Mouse (Mus musculus): ENCODE results near the gene Lmtk3. TPM values are rescaled to one million over a fixed set of nuclear protein-coding genes. Genes with fewer than 3 reads are reported as not detected.

Gene Lmtk3
- polyA plus RNA-seq (2015; fragmentation: Nextera tagmentation; extraction: Ambion mirVana), result 0.15 and 0.27 TPM in 2 replicates

- Histone ChIP-seq H3K36me3 (ENCODE audit: control insufficient read depth, insufficient read depth, low read length) (no peaks in the 10 kb centered on the region), H3K9me3 (ENCODE audit: control insufficient read depth, low read length) (no peaks in the 10 kb centered on the region), H3K4me1 (replicated peaks; ENCODE audit: control insufficient read depth, insufficient read depth) (peaks cover 6% of the 10 kb centered on the region; the same call in 1 of the 2 replicates), H3K4me3 (ENCODE audit: low read depth, low read length) (peak within 1 kb of the TSS; percentile 55), H3K4me2 (replicated peaks; ENCODE audit: low read depth) (peak within 1 kb of the TSS; percentile 93), H3K27ac (replicated peaks) (no peak within 1 kb of the TSS), H3K27me3 (ENCODE audit: control insufficient read depth, insufficient read depth, low read length) (no peaks in the 10 kb centered on the region; the same call in 1 of the 2 replicates), H3K9ac (ENCODE audit: low read length) (peak within 1 kb of the TSS; percentile 61)
- 0% methylated on average over 38 of the region's 38 CpGs for WGBS
- DNase-seq (ENCODE audit: low spot score), result peak; percentile 90
- TF ChIP-seq EP300 (optimal IDR thresholded peaks at IDR 0.05), result no peak
- TF ChIP-seq CTCF (IDR thresholded peaks at IDR 0.05; ENCODE audit: low read depth), result peak; percentile 60
- peak; percentile 75 for ATAC-seq (ENCODE audit: low FRiP score, low TSS enrichment)
These were observed at the start of gene Lmtk3 for GRCm38 (mm10) chr7:45783511-45784091. Lmtk3 (plus strand) TSS chr7:45783738.

- H3K27me3 ChIP-seq (ENCODE audit: control insufficient read depth, insufficient read depth, low read length), result no peaks in the 10 kb centered on the region
- no peaks in the 10 kb centered on the region for H3K36me3 ChIP-seq (ENCODE audit: control insufficient read depth, insufficient read depth, low read length)
- 10% methylated on average over 9 of the region's 9 CpGs for WGBS
- ATAC-seq (ENCODE audit: low FRiP score, low TSS enrichment) (peak; percentile 81), DNase-seq (ENCODE audit: low spot score) (peak; percentile 89)
- no peak overlapping the region for H3K4me3 ChIP-seq (ENCODE audit: low read depth, low read length)
- H3K9ac ChIP-seq (ENCODE audit: low read length), result no peak overlapping the region
- H3K9me3 ChIP-seq (ENCODE audit: control insufficient read depth, low read length), result no peaks in the 10 kb centered on the region
- TF ChIP-seq CTCF (IDR thresholded peaks at IDR 0.05; ENCODE audit: low read depth), result peak; percentile 94
- TF ChIP-seq EP300 (optimal IDR thresholded peaks at IDR 0.05), result no peak
- no peak overlapping the region for H3K27ac ChIP-seq (replicated peaks)
- H3K4me1 ChIP-seq (replicated peaks; ENCODE audit: control insufficient read depth, insufficient read depth), result no peaks in the 10 kb centered on the region
- no peak overlapping the region for H3K4me2 ChIP-seq (replicated peaks; ENCODE audit: low read depth)
These were observed 44.3 kb upstream of the Lmtk3 start for GRCm38 (mm10) chr7:45739162-45739763.

GRCm38 (mm10) chr7:45739820-45740219, 43.7 kb upstream of the Lmtk3 start:
- no peak overlapping the region for H3K4me3 ChIP-seq (ENCODE audit: low read depth, low read length)
- H3K4me2 ChIP-seq (replicated peaks; ENCODE audit: low read depth), result no peak overlapping the region
- H3K9ac ChIP-seq (ENCODE audit: low read length), result no peak overlapping the region
- no peaks in the 10 kb centered on the region for H3K27me3 ChIP-seq (ENCODE audit: control insufficient read depth, insufficient read depth, low read length)
- 62% methylated on average over 10 of the region's 10 CpGs for WGBS
- TF ChIP-seq EP300 (optimal IDR thresholded peaks at IDR 0.05) (no peak), CTCF (IDR thresholded peaks at IDR 0.05; ENCODE audit: low read depth) (no peak)
- no peaks in the 10 kb centered on the region for H3K36me3 ChIP-seq (ENCODE audit: control insufficient read depth, insufficient read depth, low read length)
- DNase-seq (ENCODE audit: low spot score) (peak; percentile 16), ATAC-seq (ENCODE audit: low FRiP score, low TSS enrichment) (no peak)
- no peaks in the 10 kb centered on the region for H3K9me3 ChIP-seq (ENCODE audit: control insufficient read depth, low read length)
- no peaks in the 10 kb centered on the region for H3K4me1 ChIP-seq (replicated peaks; ENCODE audit: control insufficient read depth, insufficient read depth)
- H3K27ac ChIP-seq (replicated peaks), result no peak overlapping the region

- DNase-seq (ENCODE audit: low spot score) (no peak), ATAC-seq (ENCODE audit: low FRiP score, low TSS enrichment) (no peak)
- Histone ChIP-seq H3K27me3 (ENCODE audit: control insufficient read depth, insufficient read depth, low read length) (no peaks in the 10 kb centered on the region), H3K4me2 (replicated peaks; ENCODE audit: low read depth) (no peak overlapping the region), H3K9me3 (ENCODE audit: control insufficient read depth, low read length) (no peaks in the 10 kb centered on the region), H3K36me3 (ENCODE audit: control insufficient read depth, insufficient read depth, low read length) (no peaks in the 10 kb centered on the region), H3K4me3 (ENCODE audit: low read depth, low read length) (no peak overlapping the region), H3K9ac (ENCODE audit: low read length) (no peak overlapping the region), H3K27ac (replicated peaks) (no peak overlapping the region), H3K4me1 (replicated peaks; ENCODE audit: control insufficient read depth, insufficient read depth) (no peaks in the 10 kb centered on the region)
- 83% methylated on average over 12 of the region's 12 CpGs for WGBS
- TF ChIP-seq CTCF (IDR thresholded peaks at IDR 0.05; ENCODE audit: low read depth) (no peak), EP300 (optimal IDR thresholded peaks at IDR 0.05) (no peak)
These were observed 42.2 kb upstream of the Lmtk3 start for GRCm38 (mm10) chr7:45741308-45741707.

- no peak overlapping the region for H3K27ac ChIP-seq (replicated peaks)
- no peak overlapping the region for H3K4me3 ChIP-seq (ENCODE audit: low read depth, low read length)
- peak; percentile 46 for DNase-seq (ENCODE audit: low spot score)
- no peak overlapping the region for H3K9ac ChIP-seq (ENCODE audit: low read length)
- TF ChIP-seq CTCF (IDR thresholded peaks at IDR 0.05; ENCODE audit: low read depth) (no peak), EP300 (optimal IDR thresholded peaks at IDR 0.05) (no peak)
- H3K36me3 ChIP-seq (ENCODE audit: control insufficient read depth, insufficient read depth, low read length), result no peaks in the 10 kb centered on the region
- no peaks in the 10 kb centered on the region for H3K27me3 ChIP-seq (ENCODE audit: control insufficient read depth, insufficient read depth, low read length)
- H3K4me1 ChIP-seq (replicated peaks; ENCODE audit: control insufficient read depth, insufficient read depth), result no peaks in the 10 kb centered on the region
- peak; percentile 43; the same call in 1 of the 2 replicates for ATAC-seq (ENCODE audit: low FRiP score, low TSS enrichment)
- H3K9me3 ChIP-seq (ENCODE audit: control insufficient read depth, low read length), result no peaks in the 10 kb centered on the region
- WGBS, result 36% methylated on average over 11 of the region's 11 CpGs
- H3K4me2 ChIP-seq (replicated peaks; ENCODE audit: low read depth), result peak overlapping the region; percentile 43
These were observed 41.8 kb upstream of the Lmtk3 start for GRCm38 (mm10) chr7:45741777-45742176.

GRCm38 (mm10) chr7:45742338-45742737, 41.2 kb upstream of the Lmtk3 start:
- ATAC-seq (ENCODE audit: low FRiP score, low TSS enrichment), result peak; percentile 33
- Histone ChIP-seq H3K9me3 (ENCODE audit: control insufficient read depth, low read length) (no peaks in the 10 kb centered on the region), H3K27ac (replicated peaks) (no peak overlapping the region), H3K4me2 (replicated peaks; ENCODE audit: low read depth) (peak overlapping the region; percentile 43), H3K27me3 (ENCODE audit: control insufficient read depth, insufficient read depth, low read length) (no peaks in the 10 kb centered on the region), H3K9ac (ENCODE audit: low read length) (0 out of 2 replicates have a peak overlapping the region, but pooled peaks have one; percentile 4), H3K4me1 (replicated peaks; ENCODE audit: control insufficient read depth, insufficient read depth) (no peaks in the 10 kb centered on the region), H3K4me3 (ENCODE audit: low read depth, low read length) (no peak overlapping the region), H3K36me3 (ENCODE audit: control insufficient read depth, insufficient read depth, low read length) (no peaks in the 10 kb centered on the region)
- peak; percentile 57 for DNase-seq (ENCODE audit: low spot score)
- 31% methylated on average over 19 of the region's 19 CpGs for WGBS
- TF ChIP-seq EP300 (optimal IDR thresholded peaks at IDR 0.05), result no peak
- peak; percentile 58 for TF ChIP-seq CTCF (IDR thresholded peaks at IDR 0.05; ENCODE audit: low read depth)

Measured in stomach, postnatal 0 days (tissue).